Mouse (Mus musculus): ENCODE measurements at regions not wholly inside any gene's neighbourhood (a gene's known extent, or its start where the extent isn't known, plus 50 kb on each side); places are given as distances from the start of the nearest gene placed in this dataset.

GRCm38 (mm10) chr13:91326834-91327233 lies 103.1 kb upstream of the Atg10 start:
- Histone ChIP-seq H3K9me3 (ENCODE audit: control insufficient read depth, low read length) (no peaks in the 10 kb centered on the region), H3K4me3 (ENCODE audit: insufficient read depth in 1 of 2, low read depth in 2 of 2, low read length in 2 of 2) (no peak overlapping the region), H3K36me3 (replicated peaks; ENCODE audit: control insufficient read depth, insufficient read depth, low read depth) (no peaks in the 10 kb centered on the region), H3K4me2 (ENCODE audit: low read depth) (no peak overlapping the region), H3K27ac (no peak overlapping the region), H3K9ac (replicated peaks) (no peak overlapping the region), H3K4me1 (replicated peaks; ENCODE audit: control insufficient read depth in 2 of 2, insufficient read depth in 2 of 2, low read length in 1 of 2) (no peaks in the 10 kb centered on the region), H3K27me3 (ENCODE audit: control insufficient read depth, insufficient read depth, low read length) (no peaks in the 10 kb centered on the region)
- WGBS (ENCODE audit: insufficient replicate concordance), result 60% methylated on average over 3 of the region's 3 CpGs
- no peak for DNase-seq (ENCODE audit: low read depth in 3 of 3, low spot score in 3 of 3)
- no peak for ATAC-seq (ENCODE audit: insufficient read depth)
- TF ChIP-seq CTCF (IDR thresholded peaks at IDR 0.05; ENCODE audit: low read depth) (no peak), EP300 (IDR thresholded peaks at IDR 0.05; ENCODE audit: low read depth) (no peak)

- Histone ChIP-seq H3K27me3 (ENCODE audit: control insufficient read depth, insufficient read depth, low read length) (no peaks in the 10 kb centered on the region), H3K4me3 (ENCODE audit: insufficient read depth in 1 of 2, low read depth in 2 of 2, low read length in 2 of 2) (no peak overlapping the region), H3K9ac (replicated peaks) (no peak overlapping the region), H3K36me3 (replicated peaks; ENCODE audit: control insufficient read depth, insufficient read depth, low read depth) (no peaks in the 10 kb centered on the region), H3K9me3 (ENCODE audit: control insufficient read depth, low read length) (no peaks in the 10 kb centered on the region), H3K4me2 (ENCODE audit: low read depth) (no peak overlapping the region), H3K4me1 (replicated peaks; ENCODE audit: control insufficient read depth in 2 of 2, insufficient read depth in 2 of 2, low read length in 1 of 2) (no peaks in the 10 kb centered on the region), H3K27ac (no peak overlapping the region)
- DNase-seq (ENCODE audit: low read depth in 3 of 3, low spot score in 3 of 3), result no peak
- no peak for TF ChIP-seq CTCF (IDR thresholded peaks at IDR 0.05; ENCODE audit: low read depth)
- no peak for TF ChIP-seq EP300 (IDR thresholded peaks at IDR 0.05; ENCODE audit: low read depth)
- no peak for ATAC-seq (ENCODE audit: insufficient read depth)
Measured at GRCm38 (mm10) chr13:91334283-91334682, 110.5 kb upstream of the Atg10 start.

GRCm38 (mm10) chr13:91344139-91344538 lies 115.9 kb upstream of the Ssbp2 start:
- Histone ChIP-seq H3K27ac (no peak overlapping the region), H3K9ac (replicated peaks) (no peak overlapping the region), H3K4me1 (replicated peaks; ENCODE audit: control insufficient read depth in 2 of 2, insufficient read depth in 2 of 2, low read length in 1 of 2) (no peaks in the 10 kb centered on the region), H3K27me3 (ENCODE audit: control insufficient read depth, insufficient read depth, low read length) (no peaks in the 10 kb centered on the region), H3K9me3 (ENCODE audit: control insufficient read depth, low read length) (no peaks in the 10 kb centered on the region), H3K4me2 (ENCODE audit: low read depth) (no peak overlapping the region), H3K36me3 (replicated peaks; ENCODE audit: control insufficient read depth, insufficient read depth, low read depth) (no peaks in the 10 kb centered on the region), H3K4me3 (ENCODE audit: insufficient read depth in 1 of 2, low read depth in 2 of 2, low read length in 2 of 2) (no peak overlapping the region)
- TF ChIP-seq CTCF (IDR thresholded peaks at IDR 0.05; ENCODE audit: low read depth) (no peak), EP300 (IDR thresholded peaks at IDR 0.05; ENCODE audit: low read depth) (no peak)
- DNase-seq (ENCODE audit: low read depth in 3 of 3, low spot score in 3 of 3) (no peak), ATAC-seq (ENCODE audit: insufficient read depth) (no peak)
- 35% methylated on average over 1 of the region's 1 CpGs for WGBS (ENCODE audit: insufficient replicate concordance)

- no peaks in the 10 kb centered on the region for H3K9me3 ChIP-seq (ENCODE audit: control insufficient read depth, low read length)
Measured at GRCm38 (mm10) chr13:91348489-91349083, 111.5 kb upstream of the Ssbp2 start.

GRCm38 (mm10) chr13:91352311-91352710 lies 107.8 kb upstream of the Ssbp2 start:
- no peak overlapping the region for H3K4me2 ChIP-seq (ENCODE audit: low read depth)
- DNase-seq (ENCODE audit: low read depth in 3 of 3, low spot score in 3 of 3), result no peak
- H3K4me1 ChIP-seq (replicated peaks; ENCODE audit: control insufficient read depth in 2 of 2, insufficient read depth in 2 of 2, low read length in 1 of 2), result no peaks in the 10 kb centered on the region
- WGBS (ENCODE audit: insufficient replicate concordance), result 73% methylated on average over 8 of the region's 8 CpGs
- no peak for ATAC-seq (ENCODE audit: insufficient read depth)
- no peaks in the 10 kb centered on the region for H3K27me3 ChIP-seq (ENCODE audit: control insufficient read depth, insufficient read depth, low read length)
- H3K4me3 ChIP-seq (ENCODE audit: insufficient read depth in 1 of 2, low read depth in 2 of 2, low read length in 2 of 2), result no peak overlapping the region
- no peak overlapping the region for H3K27ac ChIP-seq
- TF ChIP-seq CTCF (IDR thresholded peaks at IDR 0.05; ENCODE audit: low read depth) (no peak), EP300 (IDR thresholded peaks at IDR 0.05; ENCODE audit: low read depth) (no peak)
- no peaks in the 10 kb centered on the region for H3K36me3 ChIP-seq (replicated peaks; ENCODE audit: control insufficient read depth, insufficient read depth, low read depth)
- H3K9me3 ChIP-seq (ENCODE audit: control insufficient read depth, low read length), result no peaks in the 10 kb centered on the region
- H3K9ac ChIP-seq (replicated peaks), result no peak overlapping the region

More at GRCm38 (mm10) chr13:91348489-91349083, 111.5 kb upstream of the Ssbp2 start:
- WGBS (ENCODE audit: insufficient replicate concordance), result 77% methylated on average over 12 of the region's 12 CpGs
- DNase-seq (ENCODE audit: low read depth in 3 of 3, low spot score in 3 of 3) (no peak), ATAC-seq (ENCODE audit: insufficient read depth) (no peak)
- no peak overlapping the region for H3K27ac ChIP-seq
- no peaks in the 10 kb centered on the region for H3K36me3 ChIP-seq (replicated peaks; ENCODE audit: control insufficient read depth, insufficient read depth, low read depth)
- H3K27me3 ChIP-seq (ENCODE audit: control insufficient read depth, insufficient read depth, low read length), result no peaks in the 10 kb centered on the region
- H3K4me2 ChIP-seq (ENCODE audit: low read depth), result no peak overlapping the region
- H3K4me1 ChIP-seq (replicated peaks; ENCODE audit: control insufficient read depth in 2 of 2, insufficient read depth in 2 of 2, low read length in 1 of 2), result no peaks in the 10 kb centered on the region
- TF ChIP-seq EP300 (IDR thresholded peaks at IDR 0.05; ENCODE audit: low read depth) (no peak), CTCF (IDR thresholded peaks at IDR 0.05; ENCODE audit: low read depth) (no peak)
- H3K9ac ChIP-seq (replicated peaks), result no peak overlapping the region
- H3K4me3 ChIP-seq (ENCODE audit: insufficient read depth in 1 of 2, low read depth in 2 of 2, low read length in 2 of 2), result no peak overlapping the region

All from liver, embryonic 14.5 days (tissue).